Mouse (Mus musculus) left cerebral cortex, adult 11 months (tissue): Measurements from ENCODE around the gene Gm21188.
"Not testable (repeated sequence)": the region's sequence is repeated elsewhere in the genome, so short reads cannot be mapped to it uniquely, and the experiment has no call there.

Experiments used
- DNase-seq: peaks from one replicate; pipeline ENCODE4 v3.0.0; 2022; ENCODE audit warnings: low spot score

The Gm21188 gene

DNA sequence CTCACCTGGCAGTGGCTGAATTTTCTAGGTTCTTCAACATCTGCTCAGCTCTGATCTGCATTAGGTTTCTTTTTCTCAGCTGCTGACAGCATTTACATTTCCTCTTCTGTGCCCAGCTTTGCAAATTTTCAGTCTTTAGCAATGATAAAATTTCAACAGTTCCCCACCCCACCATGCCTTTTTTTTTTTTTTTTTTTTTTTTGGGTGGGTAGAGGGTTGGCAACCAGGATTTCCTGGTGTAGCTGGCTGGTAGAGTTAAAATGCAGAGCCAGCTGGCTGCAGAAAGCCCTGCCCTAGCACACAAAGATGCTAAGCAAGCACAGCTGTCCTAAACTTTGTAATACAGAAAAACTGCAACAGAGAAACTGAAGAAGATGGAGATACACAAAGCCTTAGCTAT, at the start of gene Gm21188:
Gene Gm21188 (minus strand): TSS at position 110 of the 400 bp plus-strand sequence.
- not testable (repeated sequence) for DNase-seq

DNA sequence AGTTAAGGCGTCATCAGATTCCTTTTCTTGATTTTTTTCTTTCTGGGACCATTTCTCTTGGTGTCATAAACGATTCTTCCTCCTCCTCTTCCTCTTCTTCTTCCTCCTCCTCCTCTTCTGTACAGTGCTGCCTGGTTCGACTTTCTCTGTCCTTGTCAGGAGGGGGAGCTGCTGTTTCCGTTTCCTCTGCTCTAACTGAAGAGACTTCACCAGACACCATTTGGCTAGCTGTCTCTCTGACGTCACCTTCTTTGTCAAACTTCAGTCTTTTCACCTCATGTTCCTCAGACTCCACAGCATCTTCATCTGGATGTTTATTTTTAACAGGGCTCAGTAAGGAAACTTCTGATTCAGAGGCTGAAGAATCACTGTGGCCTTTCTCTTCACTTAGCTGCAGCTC, 47.3 kb upstream of the Gm21188 start:
- DNase-seq = not testable (repeated sequence)

DNA sequence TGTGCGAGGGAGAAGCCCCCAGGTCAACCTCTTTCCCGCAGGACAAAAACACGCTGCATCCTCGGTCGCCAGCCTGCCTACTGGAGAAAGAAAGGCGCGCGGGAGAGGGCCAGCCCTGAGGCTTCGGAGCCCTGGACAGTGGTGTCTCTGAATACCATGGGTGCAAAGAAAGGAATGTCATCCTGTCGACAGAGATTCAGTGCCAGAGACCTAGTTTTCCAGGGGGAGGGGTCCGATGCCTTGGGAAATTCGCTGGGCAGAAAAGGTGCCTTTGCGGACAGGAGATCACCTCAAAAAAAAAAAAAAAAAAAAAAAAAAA, 44.9 kb upstream of the Gm21188 start:
- DNase-seq = not testable (repeated sequence)

DNA sequence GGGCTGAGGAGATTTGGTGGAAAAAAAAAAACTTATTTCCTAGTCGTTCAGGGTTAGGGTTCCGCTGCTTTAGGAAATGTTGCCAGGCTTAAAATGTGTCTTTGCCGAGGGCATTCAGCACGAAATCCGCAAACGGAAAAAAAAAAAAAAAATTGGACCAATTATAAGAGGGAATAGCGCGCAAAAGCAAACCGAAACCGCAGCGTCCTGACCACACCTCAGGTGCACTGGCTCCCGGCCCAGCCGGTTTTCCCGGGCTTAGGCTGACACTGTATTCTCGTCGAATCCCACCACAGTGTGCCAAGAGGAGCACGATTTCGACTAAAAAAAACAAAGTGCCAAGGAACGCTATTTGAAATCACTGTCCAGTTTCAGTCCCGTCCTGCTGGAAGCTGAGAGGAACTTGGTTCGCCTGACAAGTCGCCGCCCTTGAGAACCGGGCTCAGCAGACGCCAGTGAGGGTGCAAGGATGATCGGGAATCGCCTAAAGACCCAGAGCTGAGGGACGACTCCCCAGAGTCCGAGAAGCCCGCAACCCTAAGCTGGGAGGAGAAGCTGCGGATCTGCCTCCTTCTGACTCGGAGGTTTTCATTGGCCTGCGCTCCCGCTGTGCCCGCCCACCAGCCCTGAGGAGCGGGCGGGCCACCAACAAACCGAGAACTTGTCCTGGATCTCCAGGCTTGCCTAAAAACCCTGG, 44.4 kb upstream of the Gm21188 start:
- not testable (repeated sequence) for DNase-seq

DNA sequence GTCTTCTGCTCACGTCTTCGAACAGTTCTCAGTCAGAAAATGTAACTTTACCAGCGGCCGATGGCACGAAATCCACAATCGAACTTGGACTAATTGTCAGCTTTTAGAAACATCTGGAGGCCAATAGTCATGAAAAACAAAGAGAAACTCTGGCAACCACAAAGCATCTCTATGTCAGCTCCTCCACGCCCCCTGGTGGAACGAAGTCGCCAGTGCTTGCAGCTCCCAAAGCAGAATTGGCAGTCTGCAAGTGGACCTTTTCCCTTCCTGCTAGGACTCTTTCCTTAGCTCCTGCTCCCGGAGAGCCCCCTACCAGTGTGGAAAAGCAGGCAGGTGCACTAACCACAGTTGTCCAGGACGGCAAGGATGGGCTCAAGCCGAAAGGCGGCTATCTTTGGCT, 41.0 kb upstream of the Gm21188 start:
- not testable (repeated sequence) for DNase-seq

DNA sequence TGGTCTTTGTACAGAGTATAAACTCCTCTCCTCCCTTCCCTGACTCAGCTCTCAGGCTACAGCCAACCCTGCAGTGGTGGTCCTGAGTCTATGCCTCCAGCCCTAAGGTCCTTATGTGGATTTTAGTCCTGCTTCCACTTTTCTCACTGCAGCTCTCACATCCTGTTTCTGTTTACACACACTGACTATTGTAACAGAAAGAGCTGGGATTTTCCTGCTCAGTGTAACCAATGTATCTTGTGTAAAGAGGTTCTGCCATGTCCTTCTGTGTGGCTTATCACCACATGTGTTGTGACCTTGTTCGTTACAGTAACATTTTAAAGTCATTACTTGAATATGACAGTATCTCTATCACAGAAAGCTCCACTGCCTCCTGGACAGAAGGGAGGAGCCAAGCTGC, 27.6 kb upstream of the Gm21188 start:
- not testable (repeated sequence) for DNase-seq

DNA sequence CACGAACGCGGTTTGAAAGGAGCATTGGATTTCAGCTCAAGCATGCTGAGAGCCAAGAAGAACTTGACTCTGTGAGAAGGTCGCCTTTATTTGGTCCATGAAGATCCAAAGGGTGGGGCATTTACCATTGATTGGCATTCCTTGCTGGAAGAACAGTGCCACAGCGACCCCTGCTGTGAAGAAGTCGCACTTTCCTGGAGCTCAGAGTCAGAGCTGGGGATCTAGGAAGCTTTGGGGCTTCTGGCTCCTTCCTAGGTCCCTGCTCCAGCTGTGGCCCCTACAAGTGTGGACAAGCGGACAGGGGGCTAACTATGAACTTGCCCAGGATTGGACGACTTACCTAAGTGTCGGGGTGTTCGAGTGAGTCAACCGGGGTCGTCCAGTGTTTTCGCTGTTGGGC, 18.9 kb upstream of the Gm21188 start:
- DNase-seq = not testable (repeated sequence)

DNA sequence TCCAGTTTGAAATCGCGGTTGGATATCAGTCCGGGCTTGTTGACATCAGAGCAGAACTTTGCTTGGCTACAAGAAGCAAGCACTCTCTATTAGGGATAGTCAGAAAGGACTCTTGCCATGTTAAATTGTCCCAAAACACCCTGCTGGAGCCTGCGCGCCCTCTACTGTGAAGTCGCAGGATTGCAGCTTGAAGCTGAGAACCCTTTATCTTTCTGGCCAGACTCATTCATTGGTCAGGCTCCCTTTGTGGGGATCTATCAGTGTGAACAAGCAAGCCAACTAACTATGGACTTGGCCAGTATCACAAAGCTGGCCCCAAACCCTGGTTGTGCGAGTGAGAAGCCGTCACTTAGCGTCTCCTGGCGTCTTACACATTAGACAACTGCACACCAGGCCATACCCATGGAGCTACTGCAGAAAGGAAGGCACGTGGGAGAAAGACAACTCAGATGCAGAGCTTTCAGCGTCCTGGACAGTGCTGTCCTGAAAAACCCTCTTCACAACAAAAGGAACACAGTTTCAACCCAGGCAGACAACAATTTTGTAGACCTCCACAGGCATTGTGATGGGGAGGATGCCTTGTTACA, 18.1 kb upstream of the Gm21188 start:
- DNase-seq = not testable (repeated sequence)

DNA sequence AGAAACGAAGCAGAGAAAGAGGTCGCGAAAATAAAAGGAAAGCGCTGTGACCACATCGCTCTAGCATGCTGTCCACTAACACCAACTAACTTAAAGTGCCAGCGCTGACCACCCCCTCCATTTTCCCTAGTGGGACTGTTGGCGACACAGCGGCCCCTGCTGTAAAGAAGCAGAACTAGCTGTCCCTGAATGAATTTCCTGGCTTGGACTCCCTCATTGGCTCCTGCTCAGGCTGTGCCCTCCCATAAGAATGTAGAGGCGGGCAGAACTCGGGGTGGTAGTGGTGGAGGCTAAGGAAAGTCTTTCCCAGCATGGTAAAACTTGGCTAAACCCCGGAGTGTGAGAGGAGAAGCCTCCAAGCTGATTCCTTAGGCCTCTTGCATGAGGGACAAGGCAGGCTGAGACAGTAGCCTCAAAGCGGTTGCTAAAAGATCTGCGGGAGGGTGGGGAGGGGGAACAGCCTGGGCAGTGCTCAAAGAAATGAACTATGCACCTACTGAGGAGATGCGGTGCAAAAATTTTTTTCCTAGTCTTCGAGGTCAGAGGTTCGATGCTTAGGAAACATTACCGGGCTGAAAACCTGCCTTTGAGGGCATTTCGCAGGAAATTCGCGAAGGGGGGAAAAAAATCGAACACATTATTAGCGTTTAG, 11.6 kb upstream of the Gm21188 start:
- not testable (repeated sequence) for DNase-seq

DNA sequence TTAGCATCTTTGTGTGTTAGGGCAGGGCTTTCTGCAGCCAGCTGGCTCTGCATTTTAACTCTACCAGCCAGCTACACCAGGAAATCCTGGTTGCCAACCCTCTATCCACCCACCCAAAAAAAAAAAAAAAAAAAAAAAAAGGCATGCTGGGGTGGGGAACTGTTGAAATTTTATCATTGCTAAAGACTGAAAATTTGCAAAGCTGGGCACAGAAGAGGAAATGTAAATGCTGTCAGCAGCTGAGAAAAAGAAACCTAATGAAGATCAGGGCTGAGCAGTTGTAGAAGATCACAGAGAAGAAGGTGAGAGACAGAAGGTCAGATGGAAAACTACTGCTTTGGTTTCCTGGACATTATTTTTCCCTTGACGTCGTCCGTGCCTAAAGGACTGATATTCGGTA, 10.9 kb upstream of the Gm21188 start:
- not testable (repeated sequence) for DNase-seq

DNA sequence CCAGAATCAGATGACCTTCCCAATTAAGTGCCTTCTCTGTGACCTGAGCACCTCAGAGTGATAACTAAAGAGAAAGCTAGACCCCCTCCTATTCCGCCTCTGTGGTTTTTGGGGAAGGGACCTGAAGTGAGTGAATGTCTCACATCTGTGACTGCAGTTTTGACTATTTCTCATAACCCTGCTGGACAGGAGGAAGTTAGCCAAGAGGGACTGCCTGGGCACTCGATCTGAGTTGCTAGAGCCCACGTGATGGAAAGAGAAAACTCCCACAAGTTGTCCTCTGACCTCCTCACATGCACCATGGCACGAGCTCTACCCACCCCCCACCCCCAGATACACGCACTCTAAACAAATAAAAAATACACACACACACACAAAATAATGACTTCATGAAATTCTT, 3.4 kb downstream of the Gm21188 start:
- DNase-seq = not testable (repeated sequence)

DNA sequence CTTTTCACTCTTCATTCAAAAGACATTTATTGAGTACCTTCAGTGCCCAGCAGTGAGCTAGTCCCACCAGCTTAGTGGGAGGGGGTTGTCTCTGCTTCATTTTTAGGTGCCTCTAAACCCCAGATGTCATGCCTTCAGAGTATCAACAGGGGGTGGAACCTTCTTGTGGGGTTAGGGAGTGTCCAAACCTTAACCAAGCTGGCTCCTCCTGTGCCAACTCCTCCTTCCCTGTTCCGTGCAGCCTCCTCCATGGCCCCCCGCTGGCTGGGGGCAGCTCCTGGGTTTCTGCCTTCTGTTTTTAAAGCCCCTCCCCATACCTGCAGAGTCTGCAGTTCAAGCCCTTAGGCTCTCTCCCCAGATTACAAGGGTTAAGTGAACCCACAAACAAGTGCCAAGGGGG, 3.8 kb downstream of the Gm21188 start:
- DNase-seq = not testable (repeated sequence)

DNA sequence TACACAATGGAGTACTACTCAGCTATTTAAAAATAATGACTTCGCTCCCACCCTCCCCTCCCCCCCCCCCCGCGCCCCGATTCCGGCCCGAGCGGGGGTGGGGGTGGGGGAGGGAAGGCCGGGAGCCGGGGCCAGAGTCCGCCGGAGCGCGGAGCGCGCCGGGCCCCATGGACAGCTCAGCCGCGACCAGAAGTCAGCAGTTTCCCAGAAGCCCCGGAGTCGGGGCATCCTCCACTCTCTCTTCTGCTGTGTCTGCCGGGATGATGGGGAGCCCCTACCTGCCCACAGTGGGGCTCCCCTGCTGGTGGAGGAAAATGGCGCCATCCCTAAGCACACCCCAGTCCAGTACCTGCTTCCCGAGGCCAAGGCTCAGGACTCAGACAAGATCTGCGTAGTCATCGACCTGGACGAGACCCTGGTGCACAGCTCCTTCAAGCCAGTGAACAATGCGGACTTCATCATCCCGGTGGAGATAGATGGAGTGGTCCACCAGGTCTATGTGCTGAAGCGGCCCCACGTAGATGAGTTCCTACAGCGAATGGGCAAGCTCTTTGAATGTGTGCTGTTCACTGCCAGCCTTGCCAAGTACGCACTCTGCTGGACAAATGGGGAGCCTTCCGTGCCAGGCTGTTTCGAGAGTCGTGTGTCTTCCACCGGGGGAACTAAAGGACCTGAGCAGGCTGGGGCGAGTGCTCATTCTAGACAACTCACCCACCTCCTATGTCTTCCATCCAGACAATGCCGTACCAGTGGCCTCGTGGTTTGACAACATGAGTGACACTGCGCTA, 5.4 kb downstream of the Gm21188 start:
- DNase-seq = not testable (repeated sequence)

DNA sequence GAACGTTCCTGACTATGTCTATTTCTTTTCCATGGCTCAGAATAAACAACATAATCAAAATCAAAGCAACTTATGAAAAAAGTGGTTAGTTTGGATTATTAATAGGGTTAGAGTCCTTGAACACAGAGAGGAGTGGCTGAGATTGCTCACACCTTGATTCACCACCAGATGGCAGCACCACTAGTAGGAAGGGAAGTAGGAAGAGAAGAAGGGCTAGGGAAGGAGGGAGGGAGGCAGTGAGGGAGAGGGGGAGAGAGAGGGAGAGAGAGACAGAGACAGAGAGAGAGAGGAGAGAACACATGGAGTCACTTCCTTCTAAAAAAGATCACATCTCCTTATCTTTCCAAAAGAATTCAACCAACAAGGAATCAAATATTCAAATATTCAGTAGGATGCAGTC, 10.8 kb downstream of the Gm21188 start:
- not testable (repeated sequence) for DNase-seq

DNA sequence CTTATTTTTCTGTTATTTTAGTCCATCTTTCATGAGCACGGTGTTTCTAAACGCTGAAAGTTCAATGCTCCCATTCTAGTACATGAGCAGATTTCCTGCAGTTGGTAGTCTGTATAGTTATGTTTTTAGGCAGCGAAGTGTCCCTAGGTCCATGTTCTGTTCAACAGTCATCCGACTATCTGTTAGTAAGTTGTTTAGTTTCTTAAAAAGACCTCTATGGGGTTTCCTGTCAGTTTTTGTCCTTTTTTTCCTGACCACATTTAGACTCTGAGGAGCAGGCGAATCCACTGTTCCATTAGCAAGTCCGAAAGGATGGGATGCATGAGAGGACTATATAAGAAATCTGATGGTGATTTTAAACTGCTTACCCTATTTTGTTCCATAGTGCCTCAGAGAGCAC, 14.1 kb downstream of the Gm21188 start:
- DNase-seq = not testable (repeated sequence)

DNA sequence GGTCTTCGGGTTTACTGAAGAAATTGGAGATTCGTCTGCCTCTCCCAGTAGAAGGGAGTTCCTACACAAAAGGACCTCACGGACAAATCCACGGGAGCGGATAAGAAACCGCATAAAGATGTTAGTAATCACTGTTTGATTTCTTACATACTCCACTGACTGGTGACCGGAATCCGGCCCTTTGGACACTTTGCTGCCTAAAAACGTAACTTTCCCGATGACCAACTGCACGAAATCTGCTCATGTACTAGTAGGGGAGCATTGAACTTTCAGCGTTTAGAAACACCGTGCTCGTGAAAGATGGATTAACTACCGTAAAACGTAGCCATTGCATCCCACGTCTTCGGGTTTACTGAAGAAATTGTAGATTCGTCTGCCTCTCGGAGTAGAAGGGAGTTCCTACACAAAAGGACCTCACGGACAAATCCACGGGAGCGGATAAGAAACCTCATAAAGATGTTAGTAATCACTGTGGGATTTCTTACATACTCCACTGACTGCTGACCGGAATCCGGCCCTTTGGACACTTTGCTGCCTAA, 15.3 kb downstream of the Gm21188 start:
- DNase-seq = not testable (repeated sequence)

DNA sequence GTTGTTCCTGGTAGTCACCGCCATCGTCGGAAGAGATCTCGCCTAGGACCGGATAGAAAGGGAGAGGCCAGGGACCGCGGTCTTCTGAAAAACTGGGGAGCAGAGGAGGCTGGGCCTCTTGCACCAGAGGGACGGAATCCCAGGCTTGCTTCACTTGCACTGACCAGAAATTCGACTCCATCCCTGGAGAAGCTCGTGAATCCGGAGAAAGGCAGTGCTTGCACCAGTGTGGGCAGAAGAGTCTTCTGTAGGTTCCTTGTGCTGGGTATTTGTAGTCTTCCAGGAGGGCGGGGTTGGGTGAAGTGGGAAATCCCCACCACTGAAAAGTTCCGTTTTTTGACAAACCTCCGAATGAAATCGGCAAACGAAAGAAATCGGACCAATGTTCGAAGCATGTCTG, 16.8 kb downstream of the Gm21188 start:
- DNase-seq = not testable (repeated sequence)

DNA sequence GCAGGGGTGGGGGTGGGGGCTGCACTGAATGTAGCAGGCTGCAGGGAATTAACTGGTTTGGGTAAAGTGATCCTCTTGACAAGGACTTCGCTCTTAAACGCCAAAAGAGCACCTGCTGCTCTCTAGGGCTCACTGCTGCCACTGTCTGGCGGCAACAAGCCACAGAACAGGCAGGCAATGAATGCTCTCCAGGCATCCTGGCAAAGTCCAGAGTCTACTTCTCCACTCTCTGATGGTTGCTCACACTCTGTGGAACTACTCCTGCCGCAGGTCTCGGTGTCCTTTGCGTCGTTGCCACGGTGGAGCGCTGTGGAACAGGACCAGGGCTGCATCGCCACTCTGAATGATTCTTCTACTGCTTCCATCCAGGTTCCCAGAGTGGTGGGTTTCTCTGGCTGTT, 17.4 kb downstream of the Gm21188 start:
- DNase-seq = not testable (repeated sequence)

DNA sequence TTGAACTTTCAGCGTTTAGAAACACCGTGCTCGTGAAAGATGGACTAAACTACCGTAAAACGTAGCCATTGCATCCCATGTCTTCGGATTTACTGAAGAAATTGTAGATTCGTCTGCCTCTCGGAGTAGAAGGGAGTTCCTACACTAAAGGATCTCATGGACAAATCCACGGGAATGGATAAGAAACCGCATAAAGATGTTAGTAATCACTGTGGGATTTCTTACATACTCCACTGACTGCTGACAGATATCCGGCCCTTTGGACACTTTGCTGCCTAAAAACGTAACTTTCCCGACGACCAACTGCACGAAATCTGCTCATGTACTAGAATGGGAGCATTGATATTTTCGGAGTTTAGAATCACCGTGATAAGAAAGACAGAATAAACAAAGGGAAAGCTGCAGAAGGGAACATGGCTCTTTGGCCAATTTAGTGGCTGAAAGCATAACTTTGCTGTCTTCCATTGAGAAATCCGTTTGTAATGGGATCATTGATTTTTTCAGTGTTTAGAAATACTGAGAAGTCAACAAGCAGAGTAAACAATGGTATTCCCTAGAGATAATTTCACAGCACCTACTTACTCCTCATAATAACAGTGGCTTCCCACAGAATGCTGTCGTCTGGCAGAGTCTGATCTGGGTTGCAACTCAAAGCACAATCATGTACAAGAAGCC, 18.3 kb downstream of the Gm21188 start:
- not testable (repeated sequence) for DNase-seq

DNA sequence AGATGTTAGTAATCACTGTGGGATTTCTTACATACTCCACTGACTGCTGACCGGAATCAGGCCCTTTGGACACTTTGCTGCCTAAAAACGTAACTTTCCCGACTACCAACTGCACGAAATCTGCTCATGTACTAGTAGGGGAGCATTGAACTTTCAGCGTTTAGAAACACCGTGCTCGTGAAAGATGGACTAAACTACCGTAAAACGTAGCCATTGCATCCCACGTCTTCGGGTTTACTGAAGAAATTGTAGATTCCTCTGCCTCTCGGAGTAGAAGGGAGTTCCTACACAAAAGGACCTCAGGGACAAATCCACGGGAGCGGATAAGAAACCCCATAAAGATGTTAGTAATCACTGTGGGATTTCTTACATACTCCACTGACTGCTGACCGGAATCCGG, 20.3 kb downstream of the Gm21188 start:
- DNase-seq = not testable (repeated sequence)

DNA sequence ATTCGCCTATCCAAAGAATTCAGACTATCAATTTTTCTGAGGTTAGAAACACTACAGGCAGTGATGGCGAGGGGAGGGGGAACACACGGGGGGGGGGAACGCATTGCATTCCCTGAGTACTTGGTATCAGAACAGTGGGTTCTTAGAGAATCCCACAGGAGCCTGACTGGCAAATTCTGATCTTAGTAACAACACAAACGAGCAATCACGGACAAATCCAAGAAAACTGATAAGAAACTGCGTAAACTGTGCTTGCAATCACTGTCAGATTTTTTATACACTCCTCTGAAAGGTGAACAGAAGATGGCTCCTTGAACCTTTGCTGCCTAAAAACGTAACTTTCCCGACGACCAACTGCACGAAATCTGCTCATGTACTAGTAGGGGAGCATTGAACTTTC, 24.6 kb downstream of the Gm21188 start:
- not testable (repeated sequence) for DNase-seq

DNA sequence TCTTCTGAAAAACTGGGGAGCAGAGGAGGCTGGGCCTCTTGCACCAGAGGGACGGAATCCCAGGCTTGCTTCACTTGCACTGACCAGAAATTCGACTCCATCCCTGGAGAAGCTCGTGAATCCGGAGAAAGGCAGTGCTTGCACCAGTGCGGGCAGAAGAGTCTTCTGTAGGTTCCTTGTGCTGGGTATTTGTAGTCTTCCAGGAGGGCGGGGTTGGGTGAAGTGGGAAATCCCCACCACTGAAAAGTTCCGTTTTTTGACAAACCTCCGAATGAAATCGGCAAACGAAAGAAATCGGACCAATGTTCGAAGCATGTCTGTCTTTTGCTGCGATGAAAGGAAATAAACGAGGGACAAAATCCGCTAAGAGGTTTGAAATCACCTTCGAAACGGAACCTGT, 25.1 kb downstream of the Gm21188 start, which contains the start of gene Gm36079:
Gene Gm36079 (minus strand): TSS at position 101 of the 400 bp plus-strand sequence.
- DNase-seq = not testable (repeated sequence)
